Mouse (Mus musculus) lung, embryonic 15.5 days (tissue): ENCODE measurements around the gene Pold1. TPM values are rescaled to one million over a fixed set of nuclear protein-coding genes. Genes with fewer than 3 reads are reported as not detected.
A peak's percentile ranks its signal among the peaks of the same experiment; 100 is the strongest.

Source experiments
- ATAC-seq: fragments of 200-750 bp; cut with Nextera tagmentation; 2 replicates; pipeline ENCODE4 v1.8.0; 2017; ENCODE audit warnings: moderate number of reproducible peaks, borderline replicate concordance; ENCODE audit not compliant: low FRiP score, low TSS enrichment; ENCODE audit errors: extremely low read depth
- H3K27ac ChIP-seq: fragments of 300-500 bp; sonication (generic); 2 replicates; pipeline ENCODE4 v1.5.1; 2015; ENCODE audit warnings: moderate library complexity, mild to moderate bottlenecking, inconsistent platforms
- H3K27me3 ChIP-seq: fragments of 300-500 bp; sonication (generic); 2 replicates; pipeline ENCODE4 v1.6.1; 2015; ENCODE audit warnings: inconsistent platforms
- H3K36me3 ChIP-seq: fragments of 300-500 bp; sonication (generic); 2 replicates; pipeline ENCODE4 v1.6.1; 2015; ENCODE audit warnings: inconsistent platforms
- H3K4me1 ChIP-seq: fragments of 300-500 bp; sonication (generic); 2 replicates; pipeline ENCODE4 v1.6.1; 2015; ENCODE audit warnings: inconsistent platforms
- H3K4me2 ChIP-seq: fragments of 300-500 bp; sonication (generic); 2 replicates; pipeline ENCODE4 v1.6.1; 2015; ENCODE audit warnings: inconsistent platforms, mild to moderate bottlenecking, moderate library complexity
- H3K4me3 ChIP-seq: fragments of 300-500 bp; sonication (generic); 2 replicates; pipeline ENCODE4 v1.5.1; 2015; ENCODE audit warnings: mild to moderate bottlenecking, inconsistent platforms
- H3K9ac ChIP-seq: fragments of 300-500 bp; sonication (generic); 2 replicates; pipeline ENCODE4 v1.6.1; 2015; ENCODE audit warnings: inconsistent platforms
- H3K9me3 ChIP-seq: fragments of 300-500 bp; sonication (generic); 2 replicates; pipeline ENCODE4 v1.6.1; 2016; ENCODE audit warnings: inconsistent platforms
- WGBS: fragments of 180-500 bp; shearing (Covaris S2); methylation state at CpG from one replicate; pipeline ENCODE4 v1.1.7; 2015; 5-methylcytosine and 5-hydroxymethylcytosine counted together
- polyA plus RNA-seq: library from polyadenylated mRNA; unstranded; fragments of >200 nt; fragmentation: Nextera tagmentation; extraction: Ambion mirVana; gene quantifications from 2 replicates; pipeline ENCODE4 v1.2.1, GENCODE M21; 2015

The Pold1 gene
- 108 and 112 TPM in 2 replicates for polyA plus RNA-seq

DNA sequence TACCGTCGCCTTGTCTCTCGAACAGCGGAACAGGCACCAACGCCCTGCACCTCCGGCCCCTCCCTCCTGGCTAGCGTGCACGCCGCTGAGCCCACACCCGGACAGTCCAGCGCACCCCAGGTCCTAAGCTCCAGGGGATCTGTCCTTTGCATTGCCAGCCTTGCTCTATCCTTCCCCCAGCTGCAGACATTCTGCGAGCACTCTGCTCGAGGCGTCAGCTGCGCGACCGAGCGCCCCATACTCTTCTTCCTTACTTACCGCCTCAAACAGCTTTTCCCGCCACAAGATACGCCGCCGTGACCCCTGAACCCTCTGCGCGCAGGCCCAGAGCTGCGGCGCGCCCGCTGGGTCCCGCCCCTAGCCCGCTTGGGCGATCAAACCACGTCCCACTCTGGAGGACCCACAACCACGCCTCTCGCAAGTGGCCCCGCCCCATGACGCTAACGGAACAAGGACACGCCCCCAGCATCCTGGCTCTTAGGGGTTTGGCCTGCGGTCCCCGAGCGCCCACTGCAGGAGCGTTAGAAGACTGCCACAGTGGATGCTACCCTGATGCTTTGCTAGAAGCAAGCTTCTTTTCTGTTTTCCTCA, at the start of gene Pold1:
Gene Pold1 (minus strand): TSS at position 353 of the 591 bp plus-strand sequence.
- Histone ChIP-seq H3K4me1 (peaks cover 22% of the 10 kb centered on the region), H3K4me3 (peak within 1 kb of the TSS; percentile 72), H3K9me3 (no peaks in the 10 kb centered on the region), H3K9ac (peak within 1 kb of the TSS; percentile 59), H3K36me3 (peaks cover 29% of the 10 kb centered on the region), H3K27ac (peak within 1 kb of the TSS; percentile 74), H3K4me2 (peak within 1 kb of the TSS; percentile 81), H3K27me3 (no peaks in the 10 kb centered on the region)
- ATAC-seq, result peak; percentile 94
- WGBS, result under 1% methylated on average over 43 of the region's 43 CpGs

- Histone ChIP-seq H3K9me3 (no peaks in the 10 kb centered on the region), H3K27ac (no peak overlapping the region), H3K4me2 (no peak overlapping the region), H3K36me3 (no peaks in the 10 kb centered on the region), H3K4me1 (peaks cover 9% of the 10 kb centered on the region), H3K9ac (no peak overlapping the region), H3K27me3 (peaks cover 36% of the 10 kb centered on the region), H3K4me3 (no peak overlapping the region)
- ATAC-seq, result no peak
- 71% methylated on average over 12 of the region's 12 CpGs for WGBS
Observed at GRCm38 (mm10) chr7:44598336-44598735, 49.7 kb upstream of the Pold1 start.

GRCm38 (mm10) chr7:44597666-44598065, 49.0 kb upstream of the Pold1 start:
- WGBS, result 76% methylated on average over 4 of the region's 4 CpGs
- ATAC-seq, result no peak
- Histone ChIP-seq H3K4me2 (no peak overlapping the region), H3K27ac (no peak overlapping the region), H3K36me3 (no peaks in the 10 kb centered on the region), H3K4me1 (peaks cover 5% of the 10 kb centered on the region), H3K9ac (no peak overlapping the region), H3K4me3 (no peak overlapping the region), H3K27me3 (peaks cover 36% of the 10 kb centered on the region), H3K9me3 (no peaks in the 10 kb centered on the region)

DNA sequence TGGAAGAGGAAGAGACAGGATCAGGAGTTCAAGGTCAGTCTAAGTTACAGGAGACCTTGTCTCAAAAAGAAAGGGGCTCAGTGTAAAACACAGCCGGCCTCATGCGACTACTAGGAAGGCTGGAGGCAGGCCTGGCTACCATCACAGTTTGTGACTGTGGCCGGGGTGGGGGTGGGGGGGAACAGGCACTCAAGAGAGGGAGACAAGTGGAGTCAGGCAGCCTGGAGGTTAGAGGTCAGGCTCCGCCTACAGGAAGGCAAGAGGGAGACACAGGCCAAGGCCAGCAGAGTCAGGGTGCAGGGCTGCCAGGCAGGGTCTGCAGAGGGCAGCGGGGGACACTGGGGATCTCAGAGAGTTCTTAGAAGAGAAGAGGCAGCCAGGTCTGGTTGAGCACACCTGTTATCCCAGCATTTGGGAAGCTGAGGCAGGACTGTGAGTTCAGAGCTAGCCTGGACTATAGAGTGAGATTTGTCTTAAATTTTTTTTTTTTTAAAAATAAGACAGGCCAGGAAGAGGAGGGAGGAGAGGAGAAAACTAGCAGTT, 48.4 kb upstream of the Pold1 start:
- WGBS, result 45% methylated on average over 5 of the region's 5 CpGs

DNA sequence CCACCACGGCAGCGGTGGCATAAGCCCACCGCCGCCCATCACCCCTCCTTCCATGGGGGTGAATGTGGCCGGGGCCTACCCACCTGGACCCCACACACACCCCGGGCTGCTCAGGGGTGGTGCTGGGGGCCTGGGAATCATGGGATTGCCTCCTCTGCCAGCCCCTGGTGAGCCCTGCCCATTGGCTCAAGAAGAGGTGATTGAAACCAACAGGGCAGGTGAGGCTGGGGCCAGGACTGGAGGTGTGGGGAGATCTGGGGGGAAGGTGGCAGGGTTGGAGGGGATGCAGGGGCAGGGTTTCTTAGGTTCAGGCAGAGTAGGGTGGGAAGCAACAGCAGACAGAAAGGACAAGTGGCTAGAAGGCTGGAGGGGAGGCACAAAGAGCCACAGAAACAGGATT, 47.4 kb upstream of the Pold1 start:
- ATAC-seq, result no peak
- Histone ChIP-seq H3K4me3 (no peak overlapping the region), H3K27ac (no peak overlapping the region), H3K27me3 (peaks cover 36% of the 10 kb centered on the region), H3K4me1 (peaks cover 12% of the 10 kb centered on the region), H3K9me3 (no peaks in the 10 kb centered on the region), H3K4me2 (no peak overlapping the region), H3K36me3 (no peaks in the 10 kb centered on the region), H3K9ac (no peak overlapping the region)
- WGBS, result 86% methylated on average over 6 of the region's 6 CpGs

More for the DNA sequence above, 48.4 kb upstream of the Pold1 start:
- no peak overlapping the region for H3K27ac ChIP-seq
- H3K4me2 ChIP-seq, result no peak overlapping the region
- ATAC-seq, result no peak
- no peak overlapping the region for H3K9ac ChIP-seq
- H3K4me1 ChIP-seq, result peaks cover 5% of the 10 kb centered on the region
- no peaks in the 10 kb centered on the region for H3K9me3 ChIP-seq
- no peak overlapping the region for H3K4me3 ChIP-seq
- no peaks in the 10 kb centered on the region for H3K36me3 ChIP-seq
- peaks cover 36% of the 10 kb centered on the region for H3K27me3 ChIP-seq

GRCm38 (mm10) chr7:44595131-44595561, 46.5 kb upstream of the Pold1 start:
- peaks cover 19% of the 10 kb centered on the region for H3K4me1 ChIP-seq
- no peak overlapping the region for H3K4me2 ChIP-seq
- WGBS, result 90% methylated on average over 20 of the region's 20 CpGs
- H3K9ac ChIP-seq, result no peak overlapping the region
- H3K27ac ChIP-seq, result no peak overlapping the region
- no peaks in the 10 kb centered on the region for H3K9me3 ChIP-seq
- no peak overlapping the region for H3K4me3 ChIP-seq
- peaks cover 35% of the 10 kb centered on the region for H3K27me3 ChIP-seq
- H3K36me3 ChIP-seq, result no peaks in the 10 kb centered on the region
- ATAC-seq, result no peak

DNA sequence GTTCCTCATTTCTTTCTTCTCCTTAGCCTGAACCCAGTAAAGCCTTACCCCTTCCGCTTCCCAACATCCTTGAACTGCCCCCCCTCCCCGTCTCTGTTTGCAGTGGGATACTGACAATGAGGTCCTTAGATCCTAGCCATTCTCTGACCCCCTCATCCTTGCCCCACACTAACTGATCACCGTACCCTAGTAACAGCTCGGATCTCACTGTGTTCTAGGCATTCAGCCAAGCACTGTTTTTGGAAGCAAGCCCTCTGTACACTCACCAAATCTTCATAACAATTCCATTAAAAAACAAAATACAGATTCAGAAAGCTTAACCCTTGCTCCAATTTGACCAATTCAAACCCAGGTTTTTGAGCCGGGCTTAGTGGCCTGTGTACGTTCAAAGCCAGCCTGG, 45.6 kb upstream of the Pold1 start:
- Histone ChIP-seq H3K4me2 (no peak overlapping the region; the same call in 1 of the 2 replicates), H3K36me3 (no peaks in the 10 kb centered on the region), H3K27ac (no peak overlapping the region), H3K4me1 (peaks cover 27% of the 10 kb centered on the region), H3K4me3 (no peak overlapping the region), H3K27me3 (peaks cover 43% of the 10 kb centered on the region), H3K9ac (no peak overlapping the region), H3K9me3 (no peaks in the 10 kb centered on the region)
- no peak for ATAC-seq
- WGBS, result 55% methylated on average over 6 of the region's 6 CpGs

GRCm38 (mm10) chr7:44593775-44594174, 45.1 kb upstream of the Pold1 start:
- Histone ChIP-seq H3K9ac (no peak overlapping the region), H3K27me3 (peaks cover 47% of the 10 kb centered on the region)

GRCm38 (mm10) chr7:44593051-44593450, 44.4 kb upstream of the Pold1 start:
- no peak overlapping the region for H3K9ac ChIP-seq
- no peak overlapping the region for H3K27ac ChIP-seq
- no peaks in the 10 kb centered on the region for H3K36me3 ChIP-seq
- H3K27me3 ChIP-seq, result peaks cover 55% of the 10 kb centered on the region
- peaks cover 40% of the 10 kb centered on the region for H3K4me1 ChIP-seq
- peak overlapping the region; percentile 99 for H3K4me2 ChIP-seq
- H3K9me3 ChIP-seq, result no peaks in the 10 kb centered on the region
- peak overlapping the region; percentile 6 for H3K4me3 ChIP-seq
- WGBS, result 2% methylated on average over 8 of the region's 15 CpGs
- no peak for ATAC-seq

More at GRCm38 (mm10) chr7:44593775-44594174, 45.1 kb upstream of the Pold1 start:
- WGBS, result under 1% methylated on average over 22 of the region's 22 CpGs
- Histone ChIP-seq H3K4me3 (peak overlapping the region; percentile 11; the same call in 1 of the 2 replicates), H3K36me3 (no peaks in the 10 kb centered on the region), H3K27ac (no peak overlapping the region), H3K9me3 (no peaks in the 10 kb centered on the region), H3K4me1 (peaks cover 32% of the 10 kb centered on the region), H3K4me2 (peak overlapping the region; percentile 99)
- ATAC-seq, result peak; percentile 17

GRCm38 (mm10) chr7:44591348-44592116, 42.9 kb upstream of the Pold1 start:
- no peak for ATAC-seq
- Histone ChIP-seq H3K9ac (peak overlapping the region; percentile 36), H3K4me1 (peaks cover 40% of the 10 kb centered on the region), H3K36me3 (no peaks in the 10 kb centered on the region), H3K27ac (no peak overlapping the region), H3K27me3 (peaks cover 70% of the 10 kb centered on the region), H3K9me3 (no peaks in the 10 kb centered on the region), H3K4me2 (peak overlapping the region; percentile 99), H3K4me3 (peak overlapping the region; percentile 56)
- under 1% methylated on average over 47 of the region's 60 CpGs for WGBS

GRCm38 (mm10) chr7:44590402-44591347, 42.0 kb upstream of the Pold1 start, which contains the start of gene Kcnc3:
TSS of gene Kcnc3 (plus strand) at chr7:44590664.
- ATAC-seq, result peak; percentile 89
- H3K9me3 ChIP-seq, result no peaks in the 10 kb centered on the region
- H3K36me3 ChIP-seq, result no peaks in the 10 kb centered on the region
- H3K9ac ChIP-seq, result peak within 1 kb of the TSS; percentile 36
- H3K27me3 ChIP-seq, result peaks cover 78% of the 10 kb centered on the region
- peak within 1 kb of the TSS; percentile 99 for H3K4me2 ChIP-seq
- under 1% methylated on average over 80 of the region's 80 CpGs for WGBS
- H3K4me1 ChIP-seq, result peaks cover 40% of the 10 kb centered on the region
- peak within 1 kb of the TSS; percentile 56 for H3K4me3 ChIP-seq
- H3K27ac ChIP-seq, result peak within 1 kb of the TSS; percentile 41; the same call in 1 of the 2 replicates
